Mouse (Mus musculus): Measurements from ENCODE around the gene Pfdn6. TPM values are rescaled to one million over a fixed set of nuclear protein-coding genes. Genes with fewer than 3 reads are reported as not detected.

Gene Pfdn6
- total and polyA plus RNA-seq, 3 experiments: 6.8 to 100 (median 69.7) TPM

DNA sequence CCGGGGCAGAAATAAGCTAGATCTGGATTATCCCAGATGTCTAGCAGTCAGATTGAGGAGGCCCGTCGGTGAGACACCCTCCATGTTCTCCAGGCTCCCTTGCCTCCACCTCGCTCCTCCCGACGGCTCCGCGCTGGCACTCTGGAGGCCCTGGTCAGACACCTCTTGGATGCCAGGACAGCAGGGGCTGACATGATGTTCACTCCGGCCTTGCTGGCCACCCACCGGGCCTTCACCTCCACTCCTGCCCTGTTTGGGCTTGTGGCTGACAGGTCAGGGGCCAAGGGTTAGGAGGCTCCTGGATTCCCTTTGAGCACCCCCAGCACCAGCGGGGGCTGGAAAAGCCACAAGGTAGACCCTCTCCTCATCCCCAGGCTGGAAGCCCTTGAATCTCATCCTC, 8.2 kb downstream of the Pfdn6 start:
- DNase-seq: no peak

DNA sequence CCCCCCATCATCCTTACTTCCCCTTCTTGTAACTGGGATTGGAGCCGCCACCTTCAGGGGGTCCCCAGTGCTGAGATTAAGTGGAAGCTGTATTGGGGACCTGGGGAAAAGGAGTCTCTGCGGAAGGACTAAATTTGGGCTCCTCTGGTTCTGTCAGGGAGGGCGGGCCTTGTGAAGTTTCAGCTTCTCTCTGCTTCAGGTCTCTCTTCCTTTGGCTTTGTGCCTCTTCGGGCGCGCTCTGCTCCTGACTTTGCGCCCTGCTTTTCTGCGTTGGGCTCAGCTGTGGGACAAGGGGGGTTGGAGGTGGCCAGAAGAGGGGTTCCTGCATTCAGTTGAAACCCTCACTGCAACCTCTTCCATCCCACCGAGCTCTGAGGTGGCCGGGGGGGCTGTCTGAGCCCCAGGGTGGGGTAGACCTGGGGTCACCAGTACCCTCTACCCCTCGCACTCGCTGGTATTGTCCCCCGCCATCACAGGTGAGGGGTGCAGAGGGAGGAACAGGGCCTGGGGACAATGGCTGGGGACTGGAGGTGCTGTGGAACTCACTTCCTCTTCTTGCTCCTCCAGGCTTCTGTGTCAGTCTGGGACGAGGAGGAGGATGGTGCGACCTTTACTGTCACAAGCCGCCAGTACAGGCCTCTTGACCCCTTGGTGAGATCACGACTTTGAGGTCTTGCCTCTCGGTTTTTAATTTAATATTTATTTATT, 8.8 kb downstream of the Pfdn6 start:
- DNase-seq: no peak

- DNase-seq: peak; percentile 84
Observed at GRCm38 (mm10) chr17:33930280-33931158, 9.6 kb downstream of the Pfdn6 start.

- DNase-seq: peak; percentile 95
Observed at GRCm38 (mm10) chr17:33929371-33930279, 10.5 kb downstream of the Pfdn6 start, which contains the start of gene Rgl2. Gene Rgl2 (plus strand): TSS chr17:33929543.

GRCm38 (mm10) chr17:33928251-33928947, 11.7 kb downstream of the Pfdn6 start:
- DNase-seq: no peak

GRCm38 (mm10) chr17:33926207-33926932, 13.8 kb downstream of the Pfdn6 start:
- DNase-seq: no peak

- DNase-seq: no peak
Observed at GRCm38 (mm10) chr17:33925406-33926116, 14.6 kb downstream of the Pfdn6 start.

DNA sequence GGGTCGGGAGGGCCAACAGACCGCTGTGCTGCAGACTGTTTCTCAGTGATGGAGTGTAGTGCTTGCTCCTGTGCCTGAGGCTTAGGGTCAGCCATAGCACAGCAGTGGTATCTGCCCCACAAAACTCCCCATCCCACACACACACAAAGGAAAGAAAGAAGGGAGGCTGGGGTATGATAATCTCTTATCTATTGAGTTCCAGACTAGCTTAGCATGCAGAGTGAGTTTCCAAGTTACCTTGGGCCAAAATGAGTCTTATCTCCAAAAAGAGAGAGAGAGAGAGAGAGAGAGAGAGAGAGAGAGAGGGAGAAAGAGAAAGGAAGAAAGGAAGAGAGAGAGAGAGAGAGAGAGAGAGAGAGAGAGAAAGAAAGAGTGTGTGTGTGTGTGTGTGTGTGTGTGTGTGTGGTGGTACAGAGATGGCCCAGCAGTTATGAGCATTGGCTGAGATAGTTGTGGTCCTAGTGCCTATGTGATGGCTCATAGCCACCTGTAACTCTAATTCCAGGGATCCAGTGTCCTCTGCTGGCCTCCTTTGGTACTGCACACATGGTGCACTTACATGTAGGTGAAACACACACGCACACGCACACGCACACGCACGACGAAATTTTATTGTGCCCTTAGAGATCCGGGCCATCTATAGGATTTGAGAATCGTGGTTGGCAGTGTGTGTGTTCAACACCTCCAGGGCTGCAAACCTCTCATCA, 15.4 kb downstream of the Pfdn6 start:
- DNase-seq: no peak

DNA sequence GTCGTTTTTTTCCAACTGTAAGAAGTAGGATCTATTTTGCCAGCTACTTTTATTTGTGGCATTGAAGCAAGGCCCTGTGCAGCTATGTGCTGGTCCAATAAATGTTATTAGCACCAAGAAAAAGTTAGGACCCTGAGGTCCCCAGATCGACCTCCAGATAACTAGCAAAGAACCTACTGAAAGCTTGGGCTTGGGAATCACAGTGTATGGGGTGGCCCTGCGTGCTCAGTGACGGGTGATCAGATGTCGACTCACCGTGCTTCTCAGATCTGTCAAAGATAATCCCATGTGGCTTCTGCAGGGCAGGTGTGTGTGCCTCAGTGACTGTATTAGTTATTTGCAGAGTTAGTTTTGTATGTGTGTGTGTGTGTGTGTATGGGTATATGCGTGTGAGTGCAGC, 18.8 kb downstream of the Pfdn6 start:
- no peak for DNase-seq

- DNase-seq: peak; percentile 88
Observed at GRCm38 (mm10) chr17:33920282-33921097, 19.7 kb downstream of the Pfdn6 start.

DNA sequence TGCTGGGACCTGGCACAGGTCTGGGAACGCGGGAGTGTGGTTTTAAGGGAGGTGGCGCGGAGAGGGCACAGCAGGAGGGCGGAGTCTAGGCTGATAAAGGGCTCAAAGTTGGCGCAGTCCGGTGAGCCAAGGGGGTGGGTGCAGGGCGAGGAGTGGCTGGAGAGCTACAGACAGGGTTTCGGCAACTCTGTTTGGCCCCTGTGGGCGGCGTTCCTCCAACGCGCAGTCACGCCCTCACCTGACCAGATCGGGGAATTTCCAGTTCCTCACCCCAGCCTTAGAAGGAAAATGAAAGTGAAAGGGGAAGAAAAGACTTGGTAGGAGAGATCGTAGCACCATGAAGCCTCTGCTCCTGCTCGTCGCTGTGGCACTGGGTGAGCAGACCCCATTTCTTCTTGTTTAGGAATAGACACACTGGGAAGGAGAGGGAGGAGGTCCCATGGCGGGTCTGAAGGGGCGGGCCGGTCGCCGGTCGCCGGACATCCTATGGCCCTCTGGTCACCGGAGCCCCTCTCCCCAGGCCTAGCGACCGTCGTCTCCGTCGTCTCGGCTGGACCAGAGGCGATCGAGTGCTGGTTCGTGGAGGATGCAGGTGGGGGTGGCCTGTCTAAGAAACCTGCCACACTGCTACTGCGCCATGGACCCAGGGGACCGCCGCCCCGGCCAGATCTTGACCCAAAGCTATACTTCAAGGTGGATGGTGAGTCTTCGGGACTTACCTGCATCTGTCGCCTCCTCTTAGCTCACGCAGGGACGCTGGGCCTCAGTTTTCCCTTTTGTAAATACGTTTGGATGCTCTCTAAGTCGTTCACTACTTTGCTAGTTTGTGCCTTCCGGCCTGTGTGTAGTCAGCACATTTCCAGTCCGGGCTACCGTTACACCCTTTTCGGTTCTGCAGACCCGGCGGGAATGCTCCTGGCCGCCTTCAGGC, 20.5 kb downstream of the Pfdn6 start:
- peak; percentile 93 for DNase-seq

GRCm38 (mm10) chr17:33918293-33919203, 21.6 kb downstream of the Pfdn6 start:
- peak; percentile 39 for DNase-seq

- peak; percentile 26 for DNase-seq
Observed at GRCm38 (mm10) chr17:33917656-33918292, 22.4 kb downstream of the Pfdn6 start.

- DNase-seq: peak; percentile 28
Observed at GRCm38 (mm10) chr17:33916847-33917655, 23.1 kb downstream of the Pfdn6 start.

DNA sequence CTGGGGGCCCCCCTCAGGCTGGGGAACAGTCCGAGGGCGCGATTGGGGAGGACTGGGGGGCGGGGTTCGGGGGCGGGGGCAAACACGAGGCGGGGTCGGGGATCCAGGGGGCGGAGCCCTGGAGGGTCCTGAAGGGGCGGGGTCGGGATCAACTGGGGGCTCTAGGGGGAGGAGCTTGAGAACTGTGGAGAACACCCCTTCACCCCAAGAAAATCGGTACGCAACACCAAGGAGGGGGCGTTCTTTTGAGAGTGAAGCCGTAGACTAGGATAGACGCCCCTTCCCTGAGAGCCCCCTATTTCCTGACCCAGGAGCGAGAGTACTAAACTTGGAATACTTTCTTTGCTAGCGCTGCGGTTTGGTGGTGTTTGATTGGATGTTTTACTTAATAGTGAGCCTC, 23.8 kb downstream of the Pfdn6 start:
- DNase-seq: no peak
